Mouse (Mus musculus): ENCODE results near the gene Phrf1. TPM values are rescaled to one million over a fixed set of nuclear protein-coding genes. Genes with fewer than 3 reads are reported as not detected.

The Phrf1 gene
- polyA plus RNA-seq, 1 experiment: not detected

- TF ChIP-seq POLR2A (IDR thresholded peaks at IDR 0.05; ENCODE audit: insufficient read depth, low read depth, low read length) (no peak), CTCF (IDR thresholded peaks at IDR 0.05; ENCODE audit: insufficient read depth, low read depth, low read length) (no peak)
- H3K27ac ChIP-seq (ENCODE audit: insufficient read depth, low read depth, low read length): no peak overlapping the region
- WGBS: 89% methylated on average over 9 of the region's 9 CpGs
- peaks cover 9% of the 10 kb centered on the region for H3K4me1 ChIP-seq (ENCODE audit: control insufficient read depth, insufficient read depth, low read length)
- H3K4me3 ChIP-seq (ENCODE audit: insufficient read depth, low read depth, low read length): no peak overlapping the region
These were observed 46.8 kb downstream of the Phrf1 start for GRCm38 (mm10) chr7:141275356-141275755.

DNA sequence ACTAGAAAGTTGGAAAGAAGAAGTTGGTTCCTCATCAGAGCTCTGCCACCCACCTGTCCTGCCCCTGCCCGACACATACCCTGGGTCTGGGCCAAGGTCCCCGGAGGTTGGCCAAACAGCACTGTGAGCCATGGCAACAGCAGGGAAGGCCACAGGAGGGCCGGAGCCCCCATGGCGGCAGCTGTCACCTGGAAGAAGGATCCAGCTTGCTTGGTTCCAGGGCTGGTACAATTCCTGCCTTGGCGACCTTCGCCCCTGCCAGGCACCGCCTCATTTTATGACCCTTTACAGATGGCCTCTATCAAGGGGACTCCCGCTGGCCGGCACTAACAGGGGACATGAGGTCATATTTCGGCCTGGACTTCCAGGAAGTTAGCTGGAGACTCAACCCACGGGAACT is 48.0 kb downstream of the Phrf1 start, which contains the start of gene Cdhr5:
Cdhr5 (minus strand) TSS at position 241 of the 400 bp plus-strand sequence.
- whole genome bisulfite sequencing: 83% methylated on average over 11 of the region's 11 CpGs
- H3K4me1 ChIP-seq (ENCODE audit: control insufficient read depth, insufficient read depth, low read length): peaks cover 9% of the 10 kb centered on the region
- TF ChIP-seq CTCF (IDR thresholded peaks at IDR 0.05; ENCODE audit: insufficient read depth, low read depth, low read length) (no peak), POLR2A (IDR thresholded peaks at IDR 0.05; ENCODE audit: insufficient read depth, low read depth, low read length) (no peak)
- H3K4me3 ChIP-seq (ENCODE audit: insufficient read depth, low read depth, low read length): no peak within 1 kb of the TSS
- H3K27ac ChIP-seq (ENCODE audit: insufficient read depth, low read depth, low read length): no peak within 1 kb of the TSS

GRCm38 (mm10) chr7:141277701-141278678 is 49.4 kb downstream of the Phrf1 start:
- Histone ChIP-seq H3K27ac (ENCODE audit: insufficient read depth, low read depth, low read length) (no peak overlapping the region), H3K4me1 (ENCODE audit: control insufficient read depth, insufficient read depth, low read length) (peaks cover 9% of the 10 kb centered on the region), H3K4me3 (ENCODE audit: insufficient read depth, low read depth, low read length) (no peak overlapping the region)
- 91% methylated on average over 11 of the region's 11 CpGs for WGBS
- TF ChIP-seq POLR2A (IDR thresholded peaks at IDR 0.05; ENCODE audit: insufficient read depth, low read depth, low read length): no peak
- no peak for TF ChIP-seq CTCF (IDR thresholded peaks at IDR 0.05; ENCODE audit: insufficient read depth, low read depth, low read length)

- H3K27ac ChIP-seq (ENCODE audit: insufficient read depth, low read depth, low read length): no peak within 1 kb of the TSS
- WGBS: 8% methylated on average over 46 of the region's 46 CpGs
- peaks cover 9% of the 10 kb centered on the region for H3K4me1 ChIP-seq (ENCODE audit: control insufficient read depth, insufficient read depth, low read length)
- peak within 1 kb of the TSS; percentile 17 for H3K4me3 ChIP-seq (ENCODE audit: insufficient read depth, low read depth, low read length)
- TF ChIP-seq POLR2A (IDR thresholded peaks at IDR 0.05; ENCODE audit: insufficient read depth, low read depth, low read length): no peak
- no peak for TF ChIP-seq CTCF (IDR thresholded peaks at IDR 0.05; ENCODE audit: insufficient read depth, low read depth, low read length)
These were observed 50.4 kb downstream of the Phrf1 start, which contains the start of gene Sct for GRCm38 (mm10) chr7:141278766-141279590. TSS of gene Sct (minus strand) at chr7:141279133.

- H3K4me3 ChIP-seq (ENCODE audit: insufficient read depth, low read depth, low read length): no peak overlapping the region
- TF ChIP-seq POLR2A (IDR thresholded peaks at IDR 0.05; ENCODE audit: insufficient read depth, low read depth, low read length) (no peak), CTCF (IDR thresholded peaks at IDR 0.05; ENCODE audit: insufficient read depth, low read depth, low read length) (no peak)
- peaks cover 9% of the 10 kb centered on the region for H3K4me1 ChIP-seq (ENCODE audit: control insufficient read depth, insufficient read depth, low read length)
- 49% methylated on average over 6 of the region's 6 CpGs for WGBS
- no peak overlapping the region for H3K27ac ChIP-seq (ENCODE audit: insufficient read depth, low read depth, low read length)
These were observed 52.9 kb downstream of the Phrf1 start for GRCm38 (mm10) chr7:141281442-141281841.

DNA sequence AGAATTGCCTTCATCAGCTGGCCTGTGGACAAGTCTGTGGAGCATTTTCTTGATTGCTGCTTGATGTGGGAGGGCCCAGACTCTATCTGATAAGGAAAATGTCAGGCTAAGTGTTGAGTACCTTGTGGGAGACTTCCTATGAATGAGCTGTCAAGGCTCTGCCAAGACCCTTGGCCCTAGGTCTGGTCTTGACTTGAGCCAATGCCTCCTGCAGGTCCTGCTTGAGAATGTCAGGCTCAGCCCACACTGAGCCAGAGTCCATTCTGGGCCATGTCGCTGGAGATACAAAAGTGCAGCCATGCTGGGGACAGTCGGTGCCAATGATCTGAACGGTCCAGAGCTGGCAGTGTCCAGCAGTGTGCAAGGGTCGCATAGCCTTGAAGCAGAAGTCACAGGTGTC is 54.2 kb downstream of the Phrf1 start:
- TF ChIP-seq CTCF (IDR thresholded peaks at IDR 0.05; ENCODE audit: insufficient read depth, low read depth, low read length) (no peak), POLR2A (IDR thresholded peaks at IDR 0.05; ENCODE audit: insufficient read depth, low read depth, low read length) (no peak)
- 66% methylated on average over 4 of the region's 4 CpGs for WGBS
- Histone ChIP-seq H3K27ac (ENCODE audit: insufficient read depth, low read depth, low read length) (no peak overlapping the region), H3K4me1 (ENCODE audit: control insufficient read depth, insufficient read depth, low read length) (peaks cover 9% of the 10 kb centered on the region), H3K4me3 (ENCODE audit: insufficient read depth, low read depth, low read length) (no peak overlapping the region)

- Histone ChIP-seq H3K4me3 (ENCODE audit: insufficient read depth, low read depth, low read length) (no peak overlapping the region), H3K27ac (ENCODE audit: insufficient read depth, low read depth, low read length) (no peak overlapping the region), H3K4me1 (ENCODE audit: control insufficient read depth, insufficient read depth, low read length) (peaks cover 11% of the 10 kb centered on the region)
- 88% methylated on average over 3 of the region's 3 CpGs for WGBS
- TF ChIP-seq CTCF (IDR thresholded peaks at IDR 0.05; ENCODE audit: insufficient read depth, low read depth, low read length): no peak
- TF ChIP-seq POLR2A (IDR thresholded peaks at IDR 0.05; ENCODE audit: insufficient read depth, low read depth, low read length): no peak
These were observed 59.5 kb downstream of the Phrf1 start for GRCm38 (mm10) chr7:141288042-141288441.

DNA sequence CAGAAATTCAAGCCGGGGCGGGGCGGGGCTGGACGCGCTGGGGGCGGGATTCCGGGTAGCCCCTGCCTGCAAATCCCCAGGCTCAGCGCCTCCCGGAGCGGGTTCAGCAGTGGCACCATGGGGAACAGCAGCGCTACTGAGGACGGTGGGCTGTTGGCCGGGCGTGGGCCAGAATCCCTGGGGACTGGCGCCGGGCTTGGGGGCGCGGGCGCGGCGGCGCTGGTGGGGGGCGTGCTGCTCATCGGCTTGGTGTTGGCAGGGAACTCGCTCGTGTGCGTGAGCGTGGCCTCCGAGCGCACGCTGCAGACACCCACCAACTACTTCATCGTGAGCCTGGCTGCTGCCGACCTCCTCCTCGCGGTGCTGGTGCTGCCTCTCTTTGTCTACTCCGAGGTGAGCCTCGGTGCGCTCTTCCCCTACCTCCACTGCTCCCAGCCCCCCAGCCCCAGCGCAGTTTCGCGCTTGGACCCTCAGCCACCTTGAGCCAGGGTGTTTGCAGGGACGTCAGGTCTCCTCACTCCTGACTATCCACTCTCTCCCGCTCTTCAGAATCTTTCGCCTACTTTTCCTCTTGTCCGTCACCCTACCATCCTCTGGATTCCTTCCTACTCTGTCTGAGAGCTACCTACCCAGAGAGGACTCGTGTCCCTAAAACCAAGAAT is 63.5 kb downstream of the Phrf1 start, which contains the start of gene Drd4:
Drd4 (plus strand) TSS at position 86 of the 662 bp plus-strand sequence.
- Histone ChIP-seq H3K27ac (ENCODE audit: insufficient read depth, low read depth, low read length) (no peak within 1 kb of the TSS), H3K4me3 (ENCODE audit: insufficient read depth, low read depth, low read length) (peak within 1 kb of the TSS; percentile 38), H3K4me1 (ENCODE audit: control insufficient read depth, insufficient read depth, low read length) (peaks cover 24% of the 10 kb centered on the region)
- no peak for TF ChIP-seq CTCF (IDR thresholded peaks at IDR 0.05; ENCODE audit: insufficient read depth, low read depth, low read length)
- TF ChIP-seq POLR2A (IDR thresholded peaks at IDR 0.05; ENCODE audit: insufficient read depth, low read depth, low read length): no peak
- WGBS: 4% methylated on average over 46 of the region's 46 CpGs
